Mouse (Mus musculus) intestine, embryonic 16.5 days (tissue): ENCODE results near the gene Tbc1d8. TPM values are rescaled to one million over a fixed set of nuclear protein-coding genes. Genes with fewer than 3 reads are reported as not detected.
A peak's percentile ranks its signal among the peaks of the same experiment; 100 is the strongest.

Experiments
- ATAC-seq: fragments of 200-750 bp; cut with Nextera tagmentation; 2 replicates; pipeline ENCODE4 v1.8.0; 2017; ENCODE audit warnings: moderate TSS enrichment, moderate library complexity
- H3K27ac ChIP-seq: fragments of 300-500 bp; sonication (generic); 2 replicates; pipeline ENCODE4 v1.5.1; 2014; ENCODE audit warnings: mild to moderate bottlenecking, low read length
- H3K27me3 ChIP-seq: fragments of 300-500 bp; sonication (generic); replicated peaks from 2 replicates; pipeline ENCODE4 v1.6.1; 2014; ENCODE audit warnings: low read length, control low read depth, mixed read lengths; ENCODE audit not compliant: control insufficient read depth, insufficient read depth
- H3K36me3 ChIP-seq: fragments of 300-500 bp; sonication (generic); 2 replicates; pipeline ENCODE4 v1.6.1; 2014; ENCODE audit warnings: low read length, control low read depth; ENCODE audit not compliant: control insufficient read depth, insufficient read depth
- H3K4me1 ChIP-seq: fragments of 300-500 bp; sonication (generic); 2 replicates; pipeline ENCODE4 v1.6.1; 2014; ENCODE audit warnings: low read length, control low read depth, mixed read lengths; ENCODE audit not compliant: control insufficient read depth, insufficient read depth
- H3K4me2 ChIP-seq: fragments of 300-500 bp; sonication (generic); 2 replicates; pipeline ENCODE4 v1.6.1; 2014; ENCODE audit warnings: low read depth, low read length, control low read depth
- H3K4me3 ChIP-seq: fragments of 300-500 bp; sonication (generic); 2 replicates; pipeline ENCODE4 v1.5.1; 2014; ENCODE audit warnings: mild to moderate bottlenecking, low read length
- H3K9ac ChIP-seq: fragments of 300-500 bp; sonication (generic); 2 replicates; pipeline ENCODE4 v1.6.1; 2014; ENCODE audit warnings: low read depth, low read length
- H3K9me3 ChIP-seq: fragments of 300-500 bp; sonication (generic); 2 replicates; pipeline ENCODE4 v1.6.1; 2016; ENCODE audit warnings: low read length, control low read depth; ENCODE audit not compliant: control insufficient read depth
- WGBS: fragments of 180-500 bp; shearing (Covaris S2); extraction: QIAGEN DNeasy Blood & Tissue Kit; methylation state at CpG from one replicate; pipeline ENCODE4 v1.1.7; 2014; 5-methylcytosine and 5-hydroxymethylcytosine counted together
- polyA plus RNA-seq: library from polyadenylated mRNA; unstranded; fragments of >200 nt; fragmentation: Nextera tagmentation; extraction: Ambion mirVana; gene quantifications from 2 replicates; pipeline ENCODE4 v1.2.1, GENCODE M21; 2015

The Tbc1d8 gene
- polyA plus RNA-seq, 1 experiment from 2014 or later, result 7.3 TPM

GRCm38 (mm10) chr1:39452203-39452602 lies 26.4 kb downstream of the Tbc1d8 start:
- Histone ChIP-seq H3K27me3 (no peaks in the 10 kb centered on the region), H3K4me3 (no peak overlapping the region), H3K4me2 (no peak overlapping the region), H3K9ac (no peak overlapping the region), H3K36me3 (no peaks in the 10 kb centered on the region), H3K9me3 (no peaks in the 10 kb centered on the region), H3K27ac (no peak overlapping the region), H3K4me1 (peaks cover 18% of the 10 kb centered on the region)
- no peak for ATAC-seq
- WGBS, result 88% methylated on average over 4 of the region's 4 CpGs

- Histone ChIP-seq H3K9ac (no peak overlapping the region), H3K9me3 (no peaks in the 10 kb centered on the region), H3K4me2 (no peak overlapping the region), H3K36me3 (no peaks in the 10 kb centered on the region), H3K27ac (no peak overlapping the region), H3K4me3 (no peak overlapping the region), H3K4me1 (peaks cover 19% of the 10 kb centered on the region), H3K27me3 (no peaks in the 10 kb centered on the region)
- ATAC-seq, result no peak
- WGBS, result 60% methylated on average over 6 of the region's 6 CpGs
Measured at GRCm38 (mm10) chr1:39450069-39450728, 28.4 kb downstream of the Tbc1d8 start.

GRCm38 (mm10) chr1:39449251-39449790 lies 29.2 kb downstream of the Tbc1d8 start:
- no peak for ATAC-seq
- Histone ChIP-seq H3K27ac (no peak overlapping the region), H3K4me2 (no peak overlapping the region), H3K4me1 (peaks cover 13% of the 10 kb centered on the region), H3K27me3 (no peaks in the 10 kb centered on the region), H3K9ac (no peak overlapping the region), H3K9me3 (no peaks in the 10 kb centered on the region), H3K36me3 (no peaks in the 10 kb centered on the region), H3K4me3 (no peak overlapping the region)
- WGBS, result 83% methylated on average over 12 of the region's 12 CpGs

- H3K9ac ChIP-seq, result no peak overlapping the region
- no peaks in the 10 kb centered on the region for H3K9me3 ChIP-seq
- WGBS, result 95% methylated on average over 5 of the region's 5 CpGs
- no peak overlapping the region for H3K4me2 ChIP-seq
- H3K4me1 ChIP-seq, result peaks cover 16% of the 10 kb centered on the region
- H3K36me3 ChIP-seq, result no peaks in the 10 kb centered on the region
- H3K27me3 ChIP-seq, result no peaks in the 10 kb centered on the region
- ATAC-seq, result no peak
- no peak overlapping the region for H3K27ac ChIP-seq
- H3K4me3 ChIP-seq, result no peak overlapping the region
Measured at GRCm38 (mm10) chr1:39448819-39449218, 29.7 kb downstream of the Tbc1d8 start.

DNA sequence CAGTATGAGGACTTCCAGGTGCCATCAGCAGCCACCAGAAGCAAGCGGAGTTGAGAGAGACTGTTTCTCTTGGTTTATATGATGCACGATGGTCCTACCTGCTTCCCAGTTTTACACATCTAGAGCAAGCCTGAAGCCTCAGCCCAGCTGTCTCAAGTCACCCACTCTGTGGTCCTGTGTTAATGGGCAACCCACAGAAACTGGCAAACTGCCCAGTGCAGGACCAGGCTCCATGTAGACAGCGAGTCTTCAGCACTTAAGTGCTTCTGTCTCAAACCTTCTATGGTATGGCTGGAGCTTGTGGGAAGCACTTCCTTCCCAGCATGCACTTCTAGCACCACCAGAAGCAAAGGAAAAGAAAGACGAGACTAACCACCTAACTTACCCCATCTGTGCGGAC lies 30.3 kb downstream of the Tbc1d8 start:
- Histone ChIP-seq H3K9ac (no peak overlapping the region), H3K9me3 (no peaks in the 10 kb centered on the region), H3K4me1 (peaks cover 20% of the 10 kb centered on the region), H3K27ac (no peak overlapping the region), H3K36me3 (no peaks in the 10 kb centered on the region), H3K4me3 (no peak overlapping the region), H3K4me2 (no peak overlapping the region), H3K27me3 (no peaks in the 10 kb centered on the region)
- 60% methylated on average over 5 of the region's 5 CpGs for WGBS
- ATAC-seq, result no peak

DNA sequence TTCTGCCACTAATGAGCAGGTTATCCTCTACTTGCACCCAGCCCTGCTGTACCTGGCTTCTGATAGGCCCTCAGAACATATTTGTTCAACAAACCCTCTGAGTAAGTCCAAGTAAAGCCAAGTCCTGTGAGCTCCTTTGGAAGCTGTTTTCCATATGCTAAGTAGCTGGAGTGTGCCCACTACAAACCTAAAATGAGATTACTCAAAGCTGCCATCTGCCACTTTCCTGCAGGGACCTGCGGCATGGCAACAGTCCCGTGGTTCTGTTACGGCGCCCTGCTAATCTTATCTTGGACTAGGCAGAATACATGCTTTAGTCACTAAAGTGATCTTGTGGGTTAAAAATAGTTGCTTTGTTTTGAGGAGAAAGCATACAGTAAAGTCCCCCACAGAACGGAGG lies 32.4 kb downstream of the Tbc1d8 start:
- H3K9ac ChIP-seq, result no peak overlapping the region
- no peak overlapping the region for H3K4me3 ChIP-seq
- no peaks in the 10 kb centered on the region for H3K36me3 ChIP-seq
- no peak for ATAC-seq
- no peak overlapping the region for H3K27ac ChIP-seq
- no peak overlapping the region for H3K4me2 ChIP-seq
- no peaks in the 10 kb centered on the region for H3K27me3 ChIP-seq
- peaks cover 22% of the 10 kb centered on the region for H3K4me1 ChIP-seq
- H3K9me3 ChIP-seq, result no peaks in the 10 kb centered on the region
- WGBS, result 63% methylated on average over 5 of the region's 5 CpGs

GRCm38 (mm10) chr1:39445303-39446050 lies 33.1 kb downstream of the Tbc1d8 start:
- Histone ChIP-seq H3K4me1 (peaks cover 20% of the 10 kb centered on the region), H3K9ac (no peak overlapping the region), H3K9me3 (no peaks in the 10 kb centered on the region), H3K27me3 (no peaks in the 10 kb centered on the region), H3K4me2 (no peak overlapping the region), H3K36me3 (no peaks in the 10 kb centered on the region), H3K4me3 (no peak overlapping the region), H3K27ac (no peak overlapping the region)
- no peak for ATAC-seq
- WGBS, result 58% methylated on average over 20 of the region's 20 CpGs

GRCm38 (mm10) chr1:39443764-39444163 lies 34.8 kb downstream of the Tbc1d8 start:
- Histone ChIP-seq H3K27me3 (no peaks in the 10 kb centered on the region), H3K4me1 (peaks cover 20% of the 10 kb centered on the region), H3K9ac (no peak overlapping the region), H3K4me3 (no peak overlapping the region), H3K36me3 (no peaks in the 10 kb centered on the region), H3K9me3 (no peaks in the 10 kb centered on the region), H3K4me2 (no peak overlapping the region), H3K27ac (0 out of 2 replicates have a peak overlapping the region, but pooled peaks have one; percentile 31)
- ATAC-seq, result no peak
- WGBS, result 47% methylated on average over 8 of the region's 8 CpGs

DNA sequence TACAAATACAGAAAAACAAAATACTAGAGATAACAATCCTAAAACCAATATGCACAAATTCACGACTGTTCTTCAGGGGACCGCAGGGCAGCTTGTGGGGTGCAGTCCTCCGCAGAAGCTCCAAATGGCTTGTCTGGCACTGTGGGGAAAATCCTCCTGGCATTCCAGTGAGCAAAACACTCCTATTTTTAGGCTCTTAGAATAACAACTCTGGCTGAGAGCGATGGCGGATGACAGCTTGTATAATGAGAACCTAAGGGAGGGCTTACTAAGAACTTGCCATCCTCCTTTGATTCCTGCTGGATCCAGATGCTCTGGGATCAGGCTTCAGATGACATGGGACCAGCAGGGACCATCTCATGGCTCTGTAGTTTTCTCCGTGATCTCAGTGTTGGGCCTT lies 36.9 kb downstream of the Tbc1d8 start:
- ATAC-seq, result no peak

More for the DNA sequence above, 36.9 kb downstream of the Tbc1d8 start:
- H3K4me1 ChIP-seq, result peaks cover 18% of the 10 kb centered on the region
- H3K9ac ChIP-seq, result no peak overlapping the region
- H3K4me2 ChIP-seq, result no peak overlapping the region
- 76% methylated on average over 6 of the region's 6 CpGs for WGBS
- no peak overlapping the region for H3K27ac ChIP-seq
- H3K36me3 ChIP-seq, result no peaks in the 10 kb centered on the region
- no peaks in the 10 kb centered on the region for H3K27me3 ChIP-seq
- H3K9me3 ChIP-seq, result no peaks in the 10 kb centered on the region
- no peak overlapping the region for H3K4me3 ChIP-seq
